Mouse (Mus musculus) urinary bladder, adult 2 months (tissue): Measurements from ENCODE around the gene Nrg3. TPM values are rescaled to one million over a fixed set of nuclear protein-coding genes. Genes with fewer than 3 reads are reported as not detected.

Source experiments
- DNase-seq: peaks from one replicate; pipeline ENCODE4 v3.0.0; 2022; ENCODE audit warnings: low spot score
- polyA plus RNA-seq: library from polyadenylated mRNA; depleted of rRNA; stranded (reverse); fragments of >200 nt; gene quantifications from 2 replicates; pipeline ENCODE4 v1.2.3, GENCODE M21; 2012

Gene Nrg3
- polyA plus RNA-seq, 1 experiment, result not detected

GRCm38 (mm10) chr14:38991847-38992573 lies 480.9 kb downstream of the Nrg3 start:
- no peak for DNase-seq

- no peak for DNase-seq
Measured at GRCm38 (mm10) chr14:38959367-38959766, 513.5 kb downstream of the Nrg3 start.

GRCm38 (mm10) chr14:38937481-38937880 lies 535.4 kb downstream of the Nrg3 start:
- DNase-seq, result no peak

- no peak for DNase-seq
Measured at GRCm38 (mm10) chr14:38936483-38937054, 536.3 kb downstream of the Nrg3 start.

- no peak for DNase-seq
Measured at GRCm38 (mm10) chr14:38923652-38924051, 549.2 kb downstream of the Nrg3 start.

GRCm38 (mm10) chr14:38920800-38921199 lies 552.1 kb downstream of the Nrg3 start:
- no peak for DNase-seq

GRCm38 (mm10) chr14:38870591-38870990 lies 602.3 kb downstream of the Nrg3 start:
- no peak for DNase-seq

GRCm38 (mm10) chr14:38847566-38847965 lies 625.3 kb downstream of the Nrg3 start:
- DNase-seq, result no peak

- no peak for DNase-seq
Measured at GRCm38 (mm10) chr14:38847091-38847490, 625.8 kb downstream of the Nrg3 start.

- no peak for DNase-seq
Measured at GRCm38 (mm10) chr14:38835006-38835405, 637.9 kb downstream of the Nrg3 start.

GRCm38 (mm10) chr14:38824891-38825290 lies 648.0 kb downstream of the Nrg3 start:
- no peak for DNase-seq

GRCm38 (mm10) chr14:38797027-38797426 lies 675.9 kb downstream of the Nrg3 start:
- no peak for DNase-seq

GRCm38 (mm10) chr14:38775291-38776116 lies 697.4 kb downstream of the Nrg3 start:
- DNase-seq, result no peak

- no peak for DNase-seq
Measured at GRCm38 (mm10) chr14:38774811-38775210, 698.1 kb downstream of the Nrg3 start.

- DNase-seq, result no peak
Measured at GRCm38 (mm10) chr14:38730465-38730864, 742.4 kb downstream of the Nrg3 start.

- DNase-seq, result no peak
Measured at GRCm38 (mm10) chr14:38703894-38704293, 769.0 kb downstream of the Nrg3 start.

- no peak for DNase-seq
Measured at GRCm38 (mm10) chr14:38702596-38703393, 770.1 kb downstream of the Nrg3 start.

- DNase-seq, result no peak
Measured at GRCm38 (mm10) chr14:38701413-38701812, 771.5 kb downstream of the Nrg3 start.

- DNase-seq, result no peak
Measured at GRCm38 (mm10) chr14:38700972-38701371, 771.9 kb downstream of the Nrg3 start.

- no peak for DNase-seq
Measured at GRCm38 (mm10) chr14:38659973-38660372, 812.9 kb downstream of the Nrg3 start.

- DNase-seq, result no peak
Measured at GRCm38 (mm10) chr14:38637070-38637469, 835.8 kb downstream of the Nrg3 start.

- no peak for DNase-seq
Measured at GRCm38 (mm10) chr14:38630114-38630513, 842.8 kb downstream of the Nrg3 start.
